In the genomic region with DNA sequence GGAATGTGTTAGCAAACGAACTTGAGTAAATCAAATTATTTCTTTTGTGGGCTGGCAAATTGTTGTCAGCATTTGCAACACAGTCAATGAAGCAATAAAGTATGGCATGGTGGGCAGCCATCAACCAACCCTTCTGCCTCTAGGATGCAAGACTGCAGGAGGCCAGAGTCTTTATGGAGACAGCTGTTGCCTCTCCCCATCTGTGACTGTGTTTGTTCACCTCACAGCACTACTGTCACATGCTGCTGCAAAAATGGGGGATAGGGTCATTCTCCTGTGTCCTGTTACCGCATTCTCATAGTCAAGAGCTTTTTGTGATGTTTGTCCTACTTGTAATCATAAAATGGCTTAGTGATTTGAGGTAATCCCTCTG, we compare ENCODE assay signal across 15 mouse cellular contexts.
DNase-seq lines count a peak whose midpoint lies in the region; ATAC-seq and TF ChIP-seq lines count a peak whose summit lies in the region.
"Had no signal": no experiment of that assay in that cellular context is flagged by ENCODE, and none has a peak within 500 bp of the region (broad histone marks: within the 10 kb centered on the region; RNA-seq: fewer than 3 reads in every experiment).

No protein-coding gene starts in this region.

- H3K4me3 ChIP-seq in forebrain, embryonic 12.5 days (replicated peaks): no peak overlapping the region
- H3K4me3 ChIP-seq in forebrain, postnatal 0 days (ENCODE audit: low read depth, low read length): no peak overlapping the region
- H3K4me3 ChIP-seq in forebrain, embryonic 13.5 days: no peak overlapping the region
- H3K4me3 ChIP-seq in hindbrain, embryonic 14.5 days (replicated peaks; ENCODE audit: low read length): no peak overlapping the region
- H3K4me3 ChIP-seq in neural tube, embryonic 13.5 days: no peak overlapping the region
- H3K4me3 ChIP-seq: heart, adult 2 months; limb, embryonic 12.5 days; megakaryocyte, embryonic 14.5 days had no signal

- 34% methylated on average over 2 of the region's 2 CpGs for WGBS in forebrain, embryonic 12.5 days
- 28% methylated on average over 2 of the region's 2 CpGs for WGBS in forebrain, postnatal 0 days
- WGBS in forebrain, embryonic 13.5 days: 39% methylated on average over 2 of the region's 2 CpGs
- WGBS in hindbrain, embryonic 14.5 days: 53% methylated on average over 2 of the region's 2 CpGs
- 18% methylated on average over 2 of the region's 2 CpGs for WGBS in neural tube, embryonic 13.5 days

- 0 out of 2 replicates have a peak, but pooled peaks cover 5% of the 10 kb centered on the region for H3K4me1 ChIP-seq in forebrain, embryonic 12.5 days
- no peaks in the 10 kb centered on the region for H3K4me1 ChIP-seq in forebrain, postnatal 0 days (ENCODE audit: insufficient read depth)
- H3K4me1 ChIP-seq in forebrain, embryonic 13.5 days: peaks cover 8% of the 10 kb centered on the region
- no peaks in the 10 kb centered on the region for H3K4me1 ChIP-seq in hindbrain, embryonic 14.5 days (replicated peaks; ENCODE audit: control insufficient read depth, insufficient read depth, low read length)
- 0 out of 2 replicates have a peak, but pooled peaks cover 6% of the 10 kb centered on the region for H3K4me1 ChIP-seq in neural tube, embryonic 13.5 days (replicated peaks)
- H3K4me1 ChIP-seq: limb, embryonic 12.5 days; megakaryocyte, embryonic 14.5 days had no signal

- TF ChIP-seq CTCF in forebrain, postnatal 0 days (IDR thresholded peaks at IDR 0.05; ENCODE audit: low read depth): no peak

- H3K4me2 ChIP-seq in forebrain, embryonic 12.5 days: no peak overlapping the region
- H3K4me2 ChIP-seq in forebrain, postnatal 0 days (ENCODE audit: low read depth): no peak overlapping the region
- no peak overlapping the region for H3K4me2 ChIP-seq in forebrain, embryonic 13.5 days
- H3K4me2 ChIP-seq in hindbrain, embryonic 14.5 days (replicated peaks): no peak overlapping the region
- H3K4me2 ChIP-seq in neural tube, embryonic 13.5 days: no peak overlapping the region
- H3K4me2 ChIP-seq: limb, embryonic 12.5 days had no signal

- H3K27ac ChIP-seq in forebrain, embryonic 12.5 days: no peak overlapping the region
- H3K27ac ChIP-seq in forebrain, postnatal 0 days (ENCODE audit: low read depth, low read length): no peak overlapping the region
- H3K27ac ChIP-seq in forebrain, embryonic 13.5 days: no peak overlapping the region
- 0 out of 2 replicates have a peak overlapping the region, but pooled peaks have one; percentile 16 for H3K27ac ChIP-seq in hindbrain, embryonic 14.5 days
- no peak overlapping the region; the same call in 1 of the 2 replicates for H3K27ac ChIP-seq in neural tube, embryonic 13.5 days (replicated peaks)
- H3K27ac ChIP-seq: heart, adult 2 months; limb, embryonic 12.5 days; liver, embryonic 14.5 days had no signal

- no peaks in the 10 kb centered on the region for H3K36me3 ChIP-seq in forebrain, embryonic 12.5 days (replicated peaks)
- no peaks in the 10 kb centered on the region for H3K36me3 ChIP-seq in forebrain, postnatal 0 days (ENCODE audit: insufficient read depth)
- H3K36me3 ChIP-seq in forebrain, embryonic 13.5 days (ENCODE audit: poor library complexity, severe bottlenecking): no peaks in the 10 kb centered on the region
- H3K36me3 ChIP-seq in hindbrain, embryonic 14.5 days (replicated peaks; ENCODE audit: control insufficient read depth, insufficient read depth): no peaks in the 10 kb centered on the region
- no peaks in the 10 kb centered on the region for H3K36me3 ChIP-seq in neural tube, embryonic 13.5 days
- H3K36me3 ChIP-seq: limb, embryonic 12.5 days had no signal

- H3K9ac ChIP-seq in forebrain, embryonic 12.5 days: no peak overlapping the region
- no peak overlapping the region for H3K9ac ChIP-seq in forebrain, postnatal 0 days
- no peak overlapping the region for H3K9ac ChIP-seq in forebrain, embryonic 13.5 days
- H3K9ac ChIP-seq in hindbrain, embryonic 14.5 days: no peak overlapping the region
- no peak overlapping the region for H3K9ac ChIP-seq in neural tube, embryonic 13.5 days
- H3K9ac ChIP-seq: limb, embryonic 12.5 days; liver, embryonic 14.5 days had no signal

- DNase-seq in forebrain, postnatal 0 days: no peak
- no peak for DNase-seq in hindbrain, embryonic 14.5 days (ENCODE audit: low spot score)
- no peak for DNase-seq in right cerebral cortex, postnatal 14 days
- DNase-seq: cerebellum, adult 11-12 months; heart, adult 2 months; layer of hippocampus, postnatal 36 days; thymus, postnatal 25 days had no signal

- H3K9me3 ChIP-seq in forebrain, embryonic 12.5 days: no peaks in the 10 kb centered on the region
- no peaks in the 10 kb centered on the region for H3K9me3 ChIP-seq in forebrain, postnatal 0 days (ENCODE audit: low read length)
- H3K9me3 ChIP-seq in forebrain, embryonic 13.5 days (replicated peaks): no peaks in the 10 kb centered on the region
- no peaks in the 10 kb centered on the region for H3K9me3 ChIP-seq in hindbrain, embryonic 14.5 days (ENCODE audit: control insufficient read depth, low read length)
- no peaks in the 10 kb centered on the region for H3K9me3 ChIP-seq in neural tube, embryonic 13.5 days
- H3K9me3 ChIP-seq: limb, embryonic 12.5 days; megakaryocyte, embryonic 14.5 days had no signal

- peak; percentile 79 for ATAC-seq in forebrain, embryonic 12.5 days (ENCODE audit: low FRiP score)
- no peak for ATAC-seq in forebrain, postnatal 0 days
- peak; percentile 80 for ATAC-seq in forebrain, embryonic 13.5 days
- peak; percentile 90 for ATAC-seq in hindbrain, embryonic 14.5 days (ENCODE audit: low FRiP score)
- ATAC-seq in neural tube, embryonic 13.5 days (ENCODE audit: low read depth): peak; percentile 95
- ATAC-seq in megakaryocyte-erythroid progenitor cell, adult 5-6 weeks (replicated peaks; ENCODE audit: low FRiP score, low TSS enrichment, poor library complexity, severe bottlenecking): no peak
- ATAC-seq: lung, postnatal 0 days had no signal

- H3K27me3 ChIP-seq in forebrain, embryonic 12.5 days: no peaks in the 10 kb centered on the region
- no peaks in the 10 kb centered on the region for H3K27me3 ChIP-seq in forebrain, postnatal 0 days (ENCODE audit: insufficient read depth, low read length)
- H3K27me3 ChIP-seq in forebrain, embryonic 13.5 days: no peaks in the 10 kb centered on the region
- no peaks in the 10 kb centered on the region for H3K27me3 ChIP-seq in hindbrain, embryonic 14.5 days (ENCODE audit: control insufficient read depth, insufficient read depth, low read length)
- no peaks in the 10 kb centered on the region for H3K27me3 ChIP-seq in neural tube, embryonic 13.5 days
- H3K27me3 ChIP-seq: limb, embryonic 12.5 days; megakaryocyte, embryonic 14.5 days had no signal

Comparison
In these comparisons a context has a peak if more than half of its experiments do, and no peak if none do; other contexts are left out.
1. ATAC-seq: peak in forebrain, embryonic 12.5 days (single experiment), forebrain, embryonic 13.5 days (single experiment), hindbrain, embryonic 14.5 days (single experiment) and neural tube, embryonic 13.5 days (single experiment); none in forebrain, postnatal 0 days (single experiment) and megakaryocyte-erythroid progenitor cell, adult 5-6 weeks (single experiment).